Mouse (Mus musculus) stomach, embryonic 15.5 days (tissue): ENCODE measurements at regions not wholly inside any gene's neighbourhood (a gene's known extent, or its start where the extent isn't known, plus 50 kb on each side); places are given as distances from the start of the nearest gene placed in this dataset.

Source experiments
- ATAC-seq: fragments of 200-750 bp; cut with Nextera tagmentation; 2 replicates; pipeline ENCODE4 v1.8.0; 2017; ENCODE audit warnings: low read depth, moderate number of reproducible peaks, moderate TSS enrichment; ENCODE audit not compliant: insufficient read depth, low FRiP score
- H3K27ac ChIP-seq: fragments of 300-500 bp; sonication (generic); 2 replicates; pipeline ENCODE4 v1.5.1; 2015; ENCODE audit warnings: mild to moderate bottlenecking, inconsistent platforms
- H3K27me3 ChIP-seq: fragments of 300-500 bp; sonication (generic); replicated peaks from 2 replicates; pipeline ENCODE4 v1.6.1; 2015; ENCODE audit warnings: inconsistent platforms
- H3K36me3 ChIP-seq: fragments of 300-500 bp; sonication (generic); 2 replicates; pipeline ENCODE4 v1.6.1; 2015; ENCODE audit warnings: inconsistent platforms
- H3K4me1 ChIP-seq: fragments of 300-500 bp; sonication (generic); 2 replicates; pipeline ENCODE4 v1.6.1; 2015; ENCODE audit warnings: inconsistent platforms
- H3K4me2 ChIP-seq: fragments of 300-500 bp; sonication (generic); 2 replicates; pipeline ENCODE4 v1.6.1; 2015; ENCODE audit warnings: mild to moderate bottlenecking, inconsistent platforms
- H3K4me3 ChIP-seq: fragments of 300-500 bp; sonication (generic); replicated peaks from 2 replicates; pipeline ENCODE4 v1.5.1; 2015; ENCODE audit warnings: inconsistent platforms
- H3K9ac ChIP-seq: fragments of 300-500 bp; sonication (generic); 2 replicates; pipeline ENCODE4 v1.6.1; 2015; ENCODE audit warnings: inconsistent platforms
- H3K9me3 ChIP-seq: fragments of 300-500 bp; sonication (generic); 2 replicates; pipeline ENCODE4 v1.6.1; 2016; ENCODE audit warnings: inconsistent platforms
- WGBS: fragments of 180-500 bp; shearing (Covaris S2); methylation state at CpG from one replicate; pipeline ENCODE4 v1.1.7; 2015; 5-methylcytosine and 5-hydroxymethylcytosine counted together

DNA sequence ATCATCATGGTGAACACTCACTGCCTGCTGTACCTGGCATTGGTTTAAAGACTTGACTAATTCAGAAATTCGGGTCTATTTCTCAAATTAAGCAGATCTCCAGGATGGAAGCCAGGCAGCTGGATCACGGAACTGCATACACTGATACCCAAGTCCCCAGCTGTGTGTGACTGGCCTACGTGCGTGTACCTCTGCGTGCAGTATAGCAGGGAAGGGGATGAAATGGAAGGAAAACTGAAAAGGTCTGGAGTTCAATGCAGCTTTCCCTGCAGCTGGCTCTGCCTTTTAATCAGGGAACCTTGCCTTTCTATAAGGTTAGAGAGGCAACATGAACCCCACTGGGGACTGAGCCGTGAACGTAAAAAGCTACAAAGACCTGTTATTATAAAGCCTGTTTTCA, 106.7 kb upstream of the Camk1g start:
- H3K36me3 ChIP-seq: no peaks in the 10 kb centered on the region
- H3K9ac ChIP-seq: no peak overlapping the region
- no peak overlapping the region for H3K4me3 ChIP-seq
- no peaks in the 10 kb centered on the region for H3K27me3 ChIP-seq
- no peaks in the 10 kb centered on the region for H3K9me3 ChIP-seq
- ATAC-seq: no peak
- H3K4me2 ChIP-seq: no peak overlapping the region
- WGBS: 90% methylated on average over 7 of the region's 7 CpGs
- H3K4me1 ChIP-seq: no peaks in the 10 kb centered on the region
- no peak overlapping the region for H3K27ac ChIP-seq

DNA sequence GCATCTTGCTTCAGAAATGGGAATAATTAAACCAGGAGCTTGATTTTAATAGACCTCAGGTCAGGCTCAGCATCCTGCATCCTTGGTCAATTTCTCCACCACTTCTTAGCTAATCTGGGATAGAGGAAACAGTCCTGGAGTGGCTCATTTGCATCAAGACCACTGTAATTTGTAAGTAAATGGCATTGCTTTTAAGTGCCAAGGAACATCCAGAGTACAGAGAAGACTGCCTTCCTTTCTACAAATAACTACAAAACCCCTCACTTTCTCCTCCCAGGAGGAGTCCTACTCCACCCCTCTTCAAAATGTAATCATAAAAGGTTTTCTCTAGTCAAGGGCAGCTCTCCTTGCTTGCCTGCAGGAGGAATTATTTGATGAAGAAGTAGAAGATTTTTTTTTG, 96.2 kb upstream of the Camk1g start:
- Histone ChIP-seq H3K4me3 (no peak overlapping the region), H3K4me1 (no peaks in the 10 kb centered on the region), H3K9ac (no peak overlapping the region), H3K36me3 (no peaks in the 10 kb centered on the region), H3K27ac (no peak overlapping the region), H3K27me3 (no peaks in the 10 kb centered on the region), H3K9me3 (no peaks in the 10 kb centered on the region), H3K4me2 (no peak overlapping the region)
- no peak for ATAC-seq

DNA sequence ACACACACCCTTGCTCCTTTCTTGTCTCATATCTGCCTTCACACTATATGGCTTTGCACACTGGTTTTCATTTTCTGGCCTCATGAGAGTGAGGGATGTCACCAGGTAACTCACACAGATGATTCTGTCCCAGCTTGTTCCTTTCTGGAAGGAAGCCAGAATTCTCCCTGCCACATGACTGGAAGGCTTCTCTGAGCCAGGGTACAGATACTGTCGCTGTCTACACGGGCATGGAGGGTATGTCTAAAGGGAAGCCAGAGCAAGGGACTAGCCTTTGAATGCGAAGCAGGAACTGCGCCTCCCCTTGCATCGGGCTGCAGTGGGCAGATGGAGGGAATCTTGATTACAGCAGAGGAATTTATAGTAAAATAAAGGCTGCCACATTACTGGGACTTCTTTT, 89.6 kb upstream of the Camk1g start:
- Histone ChIP-seq H3K4me3 (no peak overlapping the region), H3K27me3 (no peaks in the 10 kb centered on the region), H3K27ac (no peak overlapping the region), H3K9ac (no peak overlapping the region), H3K4me1 (no peaks in the 10 kb centered on the region), H3K9me3 (no peaks in the 10 kb centered on the region), H3K4me2 (no peak overlapping the region), H3K36me3 (no peaks in the 10 kb centered on the region)
- no peak for ATAC-seq
- WGBS: 77% methylated on average over 5 of the region's 5 CpGs

DNA sequence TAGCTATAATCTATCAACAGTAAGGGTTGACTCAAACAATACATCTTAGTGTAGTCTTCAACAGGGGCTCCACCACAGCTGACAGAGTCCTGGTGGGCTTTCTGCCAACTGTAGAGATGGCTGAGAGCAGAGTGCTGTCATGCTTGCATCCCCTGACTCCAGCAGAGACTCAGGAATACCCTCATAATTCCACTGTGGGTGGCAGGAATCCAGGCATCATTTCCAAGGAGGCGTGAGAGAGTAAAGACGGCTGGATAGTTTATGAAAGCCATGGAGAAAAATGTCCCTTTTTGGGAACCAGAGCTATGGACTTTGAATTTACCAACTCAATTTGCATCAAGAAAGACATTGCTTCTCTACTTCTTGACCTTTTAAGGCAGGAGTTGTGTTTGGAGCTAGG, 87.8 kb upstream of the Camk1g start:
- no peaks in the 10 kb centered on the region for H3K36me3 ChIP-seq
- H3K9ac ChIP-seq: no peak overlapping the region
- H3K4me3 ChIP-seq: no peak overlapping the region
- 74% methylated on average over 2 of the region's 2 CpGs for WGBS
- no peaks in the 10 kb centered on the region for H3K9me3 ChIP-seq
- H3K27me3 ChIP-seq: no peaks in the 10 kb centered on the region
- no peaks in the 10 kb centered on the region for H3K4me1 ChIP-seq
- H3K27ac ChIP-seq: no peak overlapping the region
- no peak for ATAC-seq
- H3K4me2 ChIP-seq: no peak overlapping the region

DNA sequence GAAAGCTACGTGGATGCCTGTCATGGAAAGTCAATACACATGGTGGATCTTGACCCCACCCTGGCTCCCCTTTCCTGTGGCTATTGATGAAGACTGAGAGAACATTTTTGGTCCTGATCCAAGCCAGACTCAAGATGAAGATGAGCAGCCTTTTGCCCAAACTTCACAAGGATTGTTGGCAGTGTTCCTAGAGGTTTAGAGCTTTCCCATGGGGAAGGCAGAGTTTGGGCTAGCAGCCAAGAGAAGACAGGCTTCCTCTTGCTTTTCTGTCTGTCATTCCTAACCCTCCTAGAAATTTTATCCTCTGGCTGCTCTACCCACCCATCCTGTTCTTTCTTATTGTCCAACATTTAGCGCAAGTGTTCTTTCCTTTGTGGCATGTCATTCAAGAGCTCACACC, 83.6 kb upstream of the Camk1g start:
- no peak overlapping the region for H3K27ac ChIP-seq
- H3K27me3 ChIP-seq: no peaks in the 10 kb centered on the region
- H3K9ac ChIP-seq: no peak overlapping the region
- H3K4me2 ChIP-seq: no peak overlapping the region
- no peak for ATAC-seq
- no peak overlapping the region for H3K4me3 ChIP-seq
- H3K4me1 ChIP-seq: peaks cover 7% of the 10 kb centered on the region
- WGBS: 59% methylated on average over 2 of the region's 2 CpGs
- H3K36me3 ChIP-seq: no peaks in the 10 kb centered on the region
- H3K9me3 ChIP-seq: no peaks in the 10 kb centered on the region

DNA sequence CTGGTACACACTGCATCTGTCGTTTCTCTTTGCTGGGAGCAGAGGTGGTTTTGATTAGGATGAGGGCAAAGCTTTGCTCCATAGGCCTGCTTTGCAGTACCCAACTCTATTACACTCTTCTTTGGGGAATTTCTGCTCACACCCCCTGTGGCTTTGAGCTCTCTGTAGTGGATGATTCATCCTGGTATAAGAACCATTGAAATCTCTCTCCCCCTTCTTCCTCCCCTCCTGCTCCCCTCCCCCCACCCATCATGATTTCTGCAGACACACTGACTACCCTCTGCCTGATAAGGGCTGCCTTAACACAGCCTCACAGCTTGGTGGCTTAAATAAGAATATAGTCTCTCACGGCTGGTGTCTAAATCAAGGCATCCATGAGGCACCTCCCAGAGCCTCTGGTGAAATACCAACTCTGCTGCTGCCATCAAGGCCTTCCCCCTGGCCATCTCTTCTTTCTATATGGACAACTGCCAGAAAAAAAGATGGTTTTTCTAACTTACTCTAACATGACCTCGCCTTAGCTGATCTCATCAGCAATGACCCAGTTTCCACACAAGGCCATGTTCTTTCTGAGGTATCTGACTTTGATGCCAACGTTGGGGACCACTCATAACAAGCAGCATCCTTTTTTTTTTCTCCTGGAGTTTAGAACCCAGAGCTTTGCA, 81.5 kb upstream of the Camk1g start:
- H3K27me3 ChIP-seq: no peaks in the 10 kb centered on the region
- no peak overlapping the region for H3K9ac ChIP-seq
- H3K36me3 ChIP-seq: no peaks in the 10 kb centered on the region
- 57% methylated on average over 4 of the region's 4 CpGs for WGBS
- H3K4me3 ChIP-seq: no peak overlapping the region
- ATAC-seq: no peak
- H3K27ac ChIP-seq: no peak overlapping the region
- no peaks in the 10 kb centered on the region for H3K9me3 ChIP-seq
- H3K4me2 ChIP-seq: no peak overlapping the region
- H3K4me1 ChIP-seq: peaks cover 7% of the 10 kb centered on the region

DNA sequence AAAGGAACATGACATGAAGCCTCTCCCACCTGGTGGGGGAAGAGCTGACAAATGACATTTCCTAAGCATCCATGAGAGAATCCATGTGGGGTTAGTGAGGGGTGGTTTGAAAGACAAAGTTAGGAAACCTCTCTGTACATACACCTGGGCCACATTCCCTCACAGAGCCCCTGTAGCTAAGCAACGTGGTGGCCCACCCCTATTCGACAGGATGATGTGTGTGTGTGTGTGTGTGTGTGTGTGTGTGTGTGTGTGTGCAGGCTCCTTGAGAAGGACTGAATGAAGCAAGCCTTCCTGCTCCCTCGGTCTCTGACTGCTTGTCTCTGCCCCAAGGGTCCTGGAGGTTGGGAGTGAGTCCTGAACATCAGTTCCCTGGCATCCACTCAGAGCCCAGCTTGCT, 80.7 kb upstream of the Camk1g start:
- no peaks in the 10 kb centered on the region for H3K36me3 ChIP-seq
- no peak overlapping the region for H3K27ac ChIP-seq
- no peaks in the 10 kb centered on the region for H3K9me3 ChIP-seq
- H3K4me3 ChIP-seq: no peak overlapping the region
- no peaks in the 10 kb centered on the region for H3K27me3 ChIP-seq
- 28% methylated on average over 3 of the region's 3 CpGs for WGBS
- H3K4me1 ChIP-seq: peaks cover 7% of the 10 kb centered on the region
- no peak overlapping the region for H3K9ac ChIP-seq
- ATAC-seq: no peak
- no peak overlapping the region for H3K4me2 ChIP-seq

DNA sequence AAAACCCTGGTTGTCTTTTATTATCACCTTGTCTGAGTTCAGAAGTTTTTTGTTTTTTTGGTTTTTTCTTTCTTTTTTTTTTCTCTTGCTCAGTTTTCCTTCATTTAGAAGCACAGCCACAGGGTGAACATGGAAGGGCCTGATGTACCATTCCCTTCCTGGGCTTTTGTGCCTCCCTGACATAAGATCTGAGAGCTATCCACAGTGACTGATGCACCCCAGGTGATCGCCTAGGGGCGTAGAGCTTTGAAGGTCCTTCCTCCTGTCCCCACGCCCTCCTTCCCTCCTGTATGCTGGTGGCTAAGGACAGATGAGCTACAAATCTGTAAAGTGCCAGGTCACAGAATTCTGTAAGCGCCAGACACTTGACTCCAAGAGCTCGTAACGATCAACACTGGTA, 80.1 kb upstream of the Camk1g start:
- 63% methylated on average over 6 of the region's 6 CpGs for WGBS
- H3K9me3 ChIP-seq: no peaks in the 10 kb centered on the region
- no peak for ATAC-seq

DNA sequence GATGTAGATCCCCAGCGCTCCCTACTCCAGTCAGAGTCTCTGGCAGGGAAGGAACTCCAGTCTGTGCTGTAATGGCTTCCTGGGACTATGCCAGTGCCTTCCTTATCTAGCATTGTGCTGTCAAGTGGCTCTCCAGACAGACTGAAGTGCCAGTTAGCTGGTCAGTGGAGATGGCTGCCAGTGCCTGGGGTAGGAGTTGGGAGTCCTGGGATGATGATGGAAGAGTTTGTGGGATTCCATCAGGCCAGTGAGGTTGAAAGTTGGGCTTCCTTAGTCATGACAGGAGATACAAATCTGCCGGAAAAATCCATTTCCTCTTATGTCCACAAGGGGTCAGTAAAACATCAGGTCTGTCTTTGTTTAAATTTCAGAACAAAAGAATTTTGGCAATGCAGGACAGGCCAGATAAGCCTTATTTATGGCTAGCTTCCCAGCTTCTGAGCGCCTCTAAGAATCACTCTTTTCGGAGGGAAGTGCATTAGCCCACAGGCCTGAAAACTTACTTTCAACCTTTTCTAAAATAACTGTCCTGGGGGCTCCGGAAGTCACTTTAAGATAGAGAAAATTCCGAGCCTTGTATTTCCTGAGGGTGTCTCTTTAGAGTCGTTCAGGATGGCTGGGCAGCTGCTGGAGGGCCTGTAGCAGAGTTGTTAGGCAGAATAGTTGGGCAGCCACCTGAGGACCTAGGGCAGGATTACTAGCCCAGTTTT, 79.5 kb upstream of the Camk1g start:
- Histone ChIP-seq H3K4me1 (peaks cover 7% of the 10 kb centered on the region), H3K9ac (no peak overlapping the region), H3K4me3 (no peak overlapping the region), H3K27me3 (no peaks in the 10 kb centered on the region), H3K4me2 (peak overlapping the region; percentile 16; the same call in 1 of the 2 replicates), H3K36me3 (no peaks in the 10 kb centered on the region), H3K27ac (peak overlapping the region; percentile 13; the same call in 1 of the 2 replicates), H3K9me3 (no peaks in the 10 kb centered on the region)
- WGBS: 8% methylated on average over 7 of the region's 7 CpGs
- peak; percentile 19; the same call in 1 of the 2 replicates for ATAC-seq

More for the DNA sequence above, 80.1 kb upstream of the Camk1g start:
- Histone ChIP-seq H3K4me3 (no peak overlapping the region), H3K9ac (no peak overlapping the region), H3K27ac (0 out of 2 replicates have a peak overlapping the region, but pooled peaks have one; percentile 13), H3K36me3 (no peaks in the 10 kb centered on the region), H3K27me3 (no peaks in the 10 kb centered on the region), H3K4me1 (peaks cover 7% of the 10 kb centered on the region), H3K4me2 (no peak overlapping the region)

DNA sequence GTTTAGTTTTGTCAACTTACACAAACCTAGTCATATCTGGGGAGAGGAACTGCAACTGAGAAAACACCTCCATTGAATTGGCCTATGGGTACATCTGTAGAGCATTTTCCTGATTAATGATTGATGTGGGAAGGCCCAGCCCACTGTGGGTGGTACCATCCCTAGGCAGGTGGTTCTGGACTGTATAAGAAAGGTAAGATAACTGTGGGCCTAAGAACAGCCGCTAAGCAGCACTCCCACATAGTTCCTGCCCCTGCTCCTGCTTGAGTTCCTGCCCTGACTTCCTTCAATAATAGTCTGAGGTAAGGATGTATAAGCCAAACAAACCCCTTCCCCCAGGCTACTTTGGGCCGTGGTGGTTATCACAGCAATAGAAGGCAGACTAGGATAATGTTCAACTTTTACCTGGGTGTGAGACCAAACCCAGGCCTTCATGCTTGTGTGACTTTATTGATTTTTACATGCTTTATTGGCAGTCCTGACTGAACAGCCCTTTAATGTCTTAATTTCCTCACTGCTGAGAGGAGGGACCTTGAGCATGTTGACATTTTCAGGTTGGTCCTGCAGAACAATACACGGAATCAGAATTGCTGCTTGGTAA, 78.8 kb upstream of the Camk1g start:
- 50% methylated on average over 3 of the region's 3 CpGs for WGBS
- Histone ChIP-seq H3K27me3 (no peaks in the 10 kb centered on the region), H3K27ac (0 out of 2 replicates have a peak overlapping the region, but pooled peaks have one; percentile 13), H3K36me3 (no peaks in the 10 kb centered on the region), H3K4me1 (peaks cover 7% of the 10 kb centered on the region), H3K4me2 (no peak overlapping the region), H3K9me3 (no peaks in the 10 kb centered on the region), H3K9ac (no peak overlapping the region), H3K4me3 (no peak overlapping the region)
- ATAC-seq: peak; percentile 61; the same call in 1 of the 2 replicates

DNA sequence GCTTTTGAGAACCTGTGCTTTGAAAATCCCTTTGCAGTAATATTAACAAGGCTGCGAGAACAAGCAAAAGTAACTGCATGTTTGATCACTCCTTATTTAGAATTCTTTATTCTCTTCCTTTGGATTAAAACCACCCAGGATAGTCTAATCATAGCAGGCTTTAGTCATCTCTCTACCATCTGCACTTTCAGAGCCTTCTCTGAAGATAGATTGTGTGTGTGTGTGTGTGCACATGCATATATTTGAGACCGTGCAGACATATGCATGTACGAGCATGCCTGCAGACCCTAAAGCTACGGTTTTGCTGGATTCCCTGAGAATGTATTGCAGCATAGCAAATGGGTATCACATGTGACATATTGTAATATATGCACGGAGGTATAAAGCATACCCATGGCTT, 77.5 kb upstream of the Camk1g start:
- H3K27me3 ChIP-seq: no peaks in the 10 kb centered on the region
- no peaks in the 10 kb centered on the region for H3K9me3 ChIP-seq
- no peaks in the 10 kb centered on the region for H3K36me3 ChIP-seq
- ATAC-seq: no peak
- 82% methylated on average over 5 of the region's 5 CpGs for WGBS
- H3K4me2 ChIP-seq: no peak overlapping the region
- H3K4me3 ChIP-seq: no peak overlapping the region
- H3K27ac ChIP-seq: no peak overlapping the region
- H3K4me1 ChIP-seq: peaks cover 7% of the 10 kb centered on the region
- H3K9ac ChIP-seq: no peak overlapping the region

DNA sequence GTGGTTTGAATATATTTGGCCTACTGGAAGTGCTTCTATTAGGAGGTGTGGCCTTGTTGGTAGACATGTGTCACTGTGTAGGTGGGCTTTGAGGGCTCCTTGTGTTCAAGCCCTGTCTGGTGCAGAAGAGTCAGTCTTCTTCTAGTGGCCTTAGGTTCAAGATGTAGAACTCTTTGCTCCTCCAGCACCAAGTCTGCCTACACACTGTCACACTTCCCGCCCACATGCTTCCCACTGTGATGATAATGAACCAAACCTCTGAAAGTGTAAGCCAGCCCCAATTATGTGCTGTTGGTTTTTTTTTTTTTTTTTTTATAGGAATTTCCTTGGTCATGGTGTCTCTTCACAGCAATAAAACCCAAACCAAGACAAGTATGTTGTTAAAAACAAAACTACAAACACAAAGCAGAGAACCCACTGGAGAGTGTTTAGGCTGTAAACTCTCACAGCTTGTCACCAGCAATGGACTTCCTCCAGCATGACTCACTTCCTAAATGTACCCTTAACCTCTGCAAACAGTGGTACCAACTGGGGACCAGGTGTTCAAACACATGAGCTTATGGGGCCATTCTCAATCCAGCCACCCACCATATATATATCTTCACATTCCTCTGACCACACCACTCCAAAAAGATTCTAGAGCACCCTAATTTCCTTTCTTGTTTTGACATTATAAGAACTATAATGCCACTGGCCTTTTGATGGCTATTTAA, 74.0 kb upstream of the Camk1g start:
- no peak overlapping the region for H3K4me3 ChIP-seq
- WGBS: 100% methylated on average over 1 of the region's 1 CpGs
- no peak overlapping the region for H3K27ac ChIP-seq
- H3K4me2 ChIP-seq: no peak overlapping the region
- H3K4me1 ChIP-seq: no peaks in the 10 kb centered on the region
- H3K9me3 ChIP-seq: no peaks in the 10 kb centered on the region
- H3K36me3 ChIP-seq: no peaks in the 10 kb centered on the region
- H3K27me3 ChIP-seq: no peaks in the 10 kb centered on the region
- no peak for ATAC-seq
- no peak overlapping the region for H3K9ac ChIP-seq
